Mouse (Mus musculus) forebrain, embryonic 10.5 days (tissue): ENCODE results near the gene Top3a. TPM values are rescaled to one million over a fixed set of nuclear protein-coding genes. Genes with fewer than 3 reads are reported as not detected.

Experiments
- microRNA-seq: library from miRNA; unstranded; fragments of <30 nt; microRNA quantifications from one replicate; pipeline ENCODE4, GENCODE M21; 2017
- polyA plus RNA-seq: library from polyadenylated mRNA; unstranded; fragments of >200 nt; fragmentation: Nextera tagmentation; extraction: Ambion mirVana; gene quantifications from 2 replicates; pipeline ENCODE4 v1.2.1, GENCODE M21; 2016

Top3a gene
- polyA plus RNA-seq, 1 experiment from 2014 or later: 28.3 TPM

Small RNAs within 50 kb of the gene (microRNA-seq; reads per million reads assigned to microRNA genes)
- gene Mir5100: 3.3 reads per million, percentile 5 among the genes with 10 or more reads in this experiment

Other genes with a start within 250 kb of the Top3a start
- 32.3 and 39.9 TPM in 2 replicates for gene Alkbh5, start 241.0 kb downstream of the Top3a start, polyA plus RNA-seq
- 144 and 148 TPM in 2 replicates for gene Llgl1, start 77.6 kb downstream of the Top3a start, polyA plus RNA-seq
- 77.6 and 84.1 TPM in 2 replicates for gene Flii, start 50.1 kb downstream of the Top3a start, polyA plus RNA-seq
- gene Mief2, start 49.0 kb downstream of the Top3a start, polyA plus RNA-seq: 13.5 and 14.5 TPM in 2 replicates
- 9.2 and 10.0 TPM in 2 replicates for gene Smcr8, start 159 bp upstream of the Top3a start, polyA plus RNA-seq
- 113 TPM in 2 replicates for gene Shmt1, start 34.4 kb upstream of the Top3a start, polyA plus RNA-seq
- gene Dhrs7b, start 53.3 kb upstream of the Top3a start, polyA plus RNA-seq: 31.1 and 32.2 TPM in 2 replicates
- 74.3 and 76.2 TPM in 2 replicates for gene Tmem11, start 101.9 kb upstream of the Top3a start, polyA plus RNA-seq
- gene Natd1, start 137.4 kb upstream of the Top3a start, polyA plus RNA-seq: 20.1 and 23.0 TPM in 2 replicates
- 67.0 and 73.2 TPM in 2 replicates for gene Map2k3, start 154.7 kb upstream of the Top3a start, polyA plus RNA-seq
- 0.20 and 0.43 TPM in 2 replicates for gene Kcnj12, start 245.2 kb upstream of the Top3a start, polyA plus RNA-seq